Mouse (Mus musculus) myocyte (in vitro differentiated cells): Measurements from ENCODE around the gene Diaph3. TPM values are rescaled to one million over a fixed set of nuclear protein-coding genes. Genes with fewer than 3 reads are reported as not detected.

ENCODE experiments used
- H3K27me3 ChIP-seq: one replicate; pipeline ENCODE4 v1.6.1; 2011; ENCODE audit not compliant: control insufficient read depth, insufficient read depth, insufficient read length
- H3K36me3 ChIP-seq: one replicate; pipeline ENCODE4 v1.6.1; 2011; ENCODE audit not compliant: control insufficient read depth, insufficient read depth
- H3K4me2 ChIP-seq: one replicate; pipeline ENCODE4 v1.6.1; 2011; ENCODE audit warnings: low read depth, control low read depth
- H3K4me3 ChIP-seq: one replicate; pipeline ENCODE4 v1.5.1; 2011; ENCODE audit warnings: mild to moderate bottlenecking, control low read depth, moderate library complexity
- H3K79me2 ChIP-seq: one replicate; pipeline ENCODE4 v1.6.1; 2011; ENCODE audit not compliant: control insufficient read depth, insufficient read depth
- H3ac ChIP-seq: one replicate; pipeline ENCODE4 v1.6.1; 2011; ENCODE audit not compliant: control insufficient read depth, insufficient read length
- CEBPB ChIP-seq: IDR thresholded peaks from 2 replicates; pipeline ENCODE4 v1.6.1; 2011; ENCODE audit warnings: mild to moderate bottlenecking, moderate library complexity; ENCODE audit not compliant: poor library complexity, insufficient read depth, severe bottlenecking
- E2F4 ChIP-seq: IDR thresholded peaks from one replicate; pipeline ENCODE4 v1.6.1; 2011; ENCODE audit warnings: mild to moderate bottlenecking, control low read depth, moderate library complexity; ENCODE audit not compliant: insufficient read depth
- MAX ChIP-seq: IDR thresholded peaks from one replicate; pipeline ENCODE4 v1.6.1; 2011; ENCODE audit warnings: low read depth, mild to moderate bottlenecking, control low read depth
- MYOD1 ChIP-seq, 3 experiments: IDR thresholded peaks; one replicate each; pipeline ENCODE4 v1.6.1; 2011; ENCODE audit warnings: control low read depth in 2 of 3, low read depth in 2 of 3, mild to moderate bottlenecking in 2 of 3, moderate library complexity in 1 of 3; ENCODE audit not compliant: insufficient read length in 2 of 3, control insufficient read depth in 1 of 3
- MYOG ChIP-seq, 3 experiments: IDR thresholded peaks; one replicate each; pipeline ENCODE4 v1.6.1; 2011; ENCODE audit warnings: control low read depth in 2 of 3, low read depth in 2 of 3, mild to moderate bottlenecking in 2 of 3; ENCODE audit not compliant: insufficient read length in 2 of 3, control insufficient read depth in 1 of 3, insufficient read depth in 1 of 3
- POLR2A ChIP-seq: IDR thresholded peaks from one replicate; pipeline ENCODE4 v1.6.1; 2011; ENCODE audit warnings: low read depth, mild to moderate bottlenecking, control low read depth, moderate library complexity; ENCODE audit not compliant: insufficient read length
- POLR2AphosphoS2 ChIP-seq: IDR thresholded peaks from one replicate; pipeline ENCODE4 v1.6.1; 2011; ENCODE audit warnings: low read depth, control low read depth; ENCODE audit not compliant: insufficient read length
- REST ChIP-seq: IDR thresholded peaks from one replicate; pipeline ENCODE4 v1.6.1; 2011; ENCODE audit warnings: mild to moderate bottlenecking, control low read depth, moderate library complexity; ENCODE audit not compliant: insufficient read depth, insufficient read length
- SRF ChIP-seq: IDR thresholded peaks from one replicate; pipeline ENCODE4 v1.6.1; 2011; ENCODE audit warnings: low read depth; ENCODE audit not compliant: control insufficient read depth, insufficient read length
- TCF12 ChIP-seq: IDR thresholded peaks from one replicate; pipeline ENCODE4 v1.6.1; 2011; ENCODE audit warnings: mild to moderate bottlenecking, control low read depth; ENCODE audit not compliant: poor library complexity, insufficient read depth, severe bottlenecking
- TCF3 ChIP-seq: IDR thresholded peaks from one replicate; pipeline ENCODE4 v1.6.1; 2011; ENCODE audit warnings: low read depth, control low read depth; ENCODE audit not compliant: insufficient read length
- USF1 ChIP-seq: IDR thresholded peaks from one replicate; pipeline ENCODE4 v1.6.1; 2011; ENCODE audit warnings: low read depth, mild to moderate bottlenecking, control low read depth, moderate library complexity
- polyA plus RNA-seq: library from polyadenylated mRNA; unstranded; fragments of >200 nt; fragmentation: generic; extraction: Trizol; gene quantifications from one replicate; pipeline ENCODE4 v1.2.1, GENCODE M21; 2012; ENCODE audit warnings: missing spikeins

Gene Diaph3
- polyA plus RNA-seq, 1 experiment: 5.7 TPM

- TF ChIP-seq SRF (no peak), TCF3 (no peak), CEBPB (no peak), MYOD1 (IDR thresholded peaks at IDR 0.05; ENCODE audit: control insufficient read depth in 1 of 3, insufficient read length in 2 of 3, low read depth in 2 of 3) (no peak)
- Histone ChIP-seq H3K36me3 (no peaks in the 10 kb centered on the region), H3ac (no peak overlapping the region), H3K27me3 (no peaks in the 10 kb centered on the region), H3K79me2 (peaks cover 12% of the 10 kb centered on the region), H3K4me2 (no peak overlapping the region), H3K4me3 (no peak overlapping the region)
Measured at GRCm38 (mm10) chr14:87099380-87100088, 41.5 kb downstream of the Diaph3 start.

- H3ac ChIP-seq: no peak overlapping the region
- TF ChIP-seq SRF: no peak
- TF ChIP-seq TCF3: no peak
- no peak for TF ChIP-seq REST
- TF ChIP-seq POLR2AphosphoS2: no peak
- TF ChIP-seq USF1: no peak
- no peak for TF ChIP-seq MYOG (IDR thresholded peaks at IDR 0.05; ENCODE audit: control insufficient read depth in 1 of 3, insufficient read depth in 1 of 3, insufficient read length in 2 of 3, low read depth in 2 of 3)
- no peak overlapping the region for H3K4me2 ChIP-seq
- H3K4me3 ChIP-seq: no peak overlapping the region
- peaks cover 20% of the 10 kb centered on the region for H3K79me2 ChIP-seq
- H3K27me3 ChIP-seq: no peaks in the 10 kb centered on the region
- no peaks in the 10 kb centered on the region for H3K36me3 ChIP-seq
Measured at GRCm38 (mm10) chr14:87098093-87098492, 42.9 kb downstream of the Diaph3 start.

GRCm38 (mm10) chr14:87091522-87091921, 49.5 kb downstream of the Diaph3 start:
- Histone ChIP-seq H3K36me3 (peaks cover 7% of the 10 kb centered on the region), H3K79me2 (peaks cover 16% of the 10 kb centered on the region), H3K27me3 (no peaks in the 10 kb centered on the region), H3K4me3 (no peak overlapping the region), H3K4me2 (no peak overlapping the region), H3ac (no peak overlapping the region)
- TF ChIP-seq E2F4 (no peak), POLR2AphosphoS2 (no peak), CEBPB (no peak), MAX (no peak), USF1 (no peak), POLR2A (no peak), SRF (no peak), TCF3 (no peak), MYOG (IDR thresholded peaks at IDR 0.05; ENCODE audit: control insufficient read depth in 1 of 3, insufficient read depth in 1 of 3, insufficient read length in 2 of 3, low read depth in 2 of 3) (no peak), MYOD1 (IDR thresholded peaks at IDR 0.05; ENCODE audit: control insufficient read depth in 1 of 3, insufficient read length in 2 of 3, low read depth in 2 of 3) (no peak), TCF12 (no peak), REST (no peak)

- no peak overlapping the region for H3K4me2 ChIP-seq
Measured at GRCm38 (mm10) chr14:87091108-87091507, 49.9 kb downstream of the Diaph3 start.

GRCm38 (mm10) chr14:87088928-87089327, 52.1 kb downstream of the Diaph3 start:
- H3K79me2 ChIP-seq: peaks cover 15% of the 10 kb centered on the region
- no peaks in the 10 kb centered on the region for H3K27me3 ChIP-seq
- H3K4me2 ChIP-seq: no peak overlapping the region
- no peak overlapping the region for H3K4me3 ChIP-seq
- H3ac ChIP-seq: no peak overlapping the region
- peaks cover 7% of the 10 kb centered on the region for H3K36me3 ChIP-seq
- TF ChIP-seq MYOG (IDR thresholded peaks at IDR 0.05; ENCODE audit: control insufficient read depth in 1 of 3, insufficient read depth in 1 of 3, insufficient read length in 2 of 3, low read depth in 2 of 3): no peak

More at GRCm38 (mm10) chr14:87091108-87091507, 49.9 kb downstream of the Diaph3 start:
- no peak for TF ChIP-seq USF1
- TF ChIP-seq POLR2AphosphoS2: no peak
- TF ChIP-seq TCF12: no peak
- TF ChIP-seq MYOD1 (IDR thresholded peaks at IDR 0.05; ENCODE audit: control insufficient read depth in 1 of 3, insufficient read length in 2 of 3, low read depth in 2 of 3): no peak
- TF ChIP-seq CEBPB: no peak
- no peak for TF ChIP-seq MYOG (IDR thresholded peaks at IDR 0.05; ENCODE audit: control insufficient read depth in 1 of 3, insufficient read depth in 1 of 3, insufficient read length in 2 of 3, low read depth in 2 of 3)
- TF ChIP-seq SRF: no peak
- TF ChIP-seq E2F4: no peak
- TF ChIP-seq TCF3: no peak
- no peak for TF ChIP-seq REST
- TF ChIP-seq POLR2A: no peak
- TF ChIP-seq MAX: no peak
- Histone ChIP-seq H3K27me3 (no peaks in the 10 kb centered on the region), H3K36me3 (peaks cover 7% of the 10 kb centered on the region), H3K4me3 (no peak overlapping the region), H3ac (no peak overlapping the region), H3K79me2 (peaks cover 16% of the 10 kb centered on the region)
